Mouse (Mus musculus): Measurements from ENCODE around the gene Thpo. TPM values are rescaled to one million over a fixed set of nuclear protein-coding genes. Genes with fewer than 3 reads are reported as not detected.
A peak's percentile ranks its signal among the peaks of the same experiment; 100 is the strongest.

The Thpo gene
- total RNA-seq, 2 experiments from 2014 or later = 0.25 TPM; not detected in 1

DNA sequence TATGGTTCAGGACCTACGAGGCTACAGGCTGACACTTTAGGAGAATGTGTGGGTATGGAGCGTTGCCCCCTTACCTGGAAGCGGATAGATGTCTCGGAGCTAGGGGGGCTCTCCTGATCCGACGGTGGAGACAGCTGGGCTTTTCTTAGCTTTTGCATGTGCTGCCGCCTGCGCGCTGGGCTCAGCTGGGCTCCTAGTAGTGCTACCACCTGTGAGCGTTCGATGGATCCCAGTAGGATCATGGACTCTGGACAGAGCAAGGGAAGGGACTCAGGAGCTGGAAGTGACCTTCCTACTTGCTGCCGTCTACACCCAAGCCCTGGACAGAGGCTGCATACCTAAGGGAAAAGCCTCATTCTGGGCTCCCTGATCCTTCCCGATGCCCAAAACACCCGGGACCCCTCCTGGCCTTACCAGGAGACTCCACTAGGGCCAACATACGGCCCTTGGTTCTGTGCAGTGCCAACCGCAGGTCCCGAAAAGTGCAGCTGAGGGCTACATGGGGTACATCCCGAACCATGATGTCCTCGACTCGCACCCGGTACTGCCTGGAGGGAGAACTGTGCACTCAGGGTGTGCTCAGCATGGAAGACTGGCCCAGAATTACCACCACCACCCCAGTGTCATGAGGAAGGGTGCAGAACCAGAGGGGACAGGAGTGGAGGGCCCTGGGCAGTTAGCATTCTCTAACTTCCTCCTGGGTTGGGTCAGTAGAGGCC lies 25.9 kb downstream of the Thpo start:
- intact Hi-C loops (cut with DNase I) = loop anchor here (10.0 kb wide), 1 partner anchor 1546 kb away; no protein-coding TSS in a partner anchor
- no peak for DNase-seq

DNA sequence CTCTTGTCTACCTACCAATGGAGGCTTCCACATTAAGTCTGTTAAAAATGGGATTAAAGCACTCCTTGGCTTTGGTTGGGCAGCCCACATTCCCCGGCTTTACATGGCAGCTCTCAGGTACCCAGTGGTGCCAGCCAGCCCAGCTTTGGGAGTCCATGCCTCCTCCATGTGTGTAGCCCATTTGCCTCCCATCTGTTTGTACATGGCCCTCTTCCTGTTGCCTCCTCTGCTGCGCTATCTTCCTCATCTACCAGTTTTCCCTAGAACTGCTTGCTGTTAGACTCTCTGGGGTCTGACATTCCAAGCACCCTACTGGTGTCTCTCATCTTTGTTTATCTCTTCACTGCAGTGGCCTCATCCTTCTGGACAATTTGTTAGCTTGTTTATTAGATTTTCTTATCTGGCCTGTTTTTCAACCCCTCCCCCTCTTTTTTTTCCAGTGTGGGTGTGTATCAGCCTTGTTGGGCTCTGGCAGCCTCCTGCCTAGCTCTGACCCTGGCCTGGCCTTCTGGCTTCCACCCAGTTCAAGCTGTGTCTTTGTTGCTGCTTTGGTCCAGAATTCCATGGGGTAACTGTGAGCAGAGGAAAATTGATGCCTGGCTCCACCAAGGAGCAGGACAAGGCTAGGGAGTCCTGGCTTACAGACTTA lies 27.8 kb downstream of the Thpo start:
- intact Hi-C loops (cut with DNase I) = loop anchor here (10.0 kb wide), 1 partner anchor 1548 kb away; no protein-coding TSS in a partner anchor
- DNase-seq = no peak

DNA sequence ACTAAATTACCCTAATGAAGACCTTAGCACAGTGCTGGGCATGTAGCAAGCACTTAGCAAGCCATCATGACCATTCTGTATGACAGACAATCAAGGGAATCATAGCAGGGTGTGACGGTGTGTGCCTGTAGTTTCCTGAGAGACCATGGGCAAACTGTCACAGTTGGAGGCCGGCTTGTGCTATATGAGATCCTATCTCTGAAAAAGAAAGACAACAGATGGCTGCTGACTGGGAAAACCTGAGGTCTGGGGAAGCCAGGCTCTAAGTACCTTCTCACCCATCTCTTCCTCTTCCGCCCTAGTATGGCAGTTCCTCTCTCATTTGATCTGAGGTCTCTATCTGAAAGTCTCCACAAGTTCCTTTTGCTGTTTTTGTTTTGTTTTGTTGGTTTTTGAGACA lies 28.5 kb downstream of the Thpo start:
- intact Hi-C loops (cut with DNase I) = loop anchor here (10.0 kb wide), 1 partner anchor 1549 kb away; no protein-coding TSS in a partner anchor
- DNase-seq = no peak

DNA sequence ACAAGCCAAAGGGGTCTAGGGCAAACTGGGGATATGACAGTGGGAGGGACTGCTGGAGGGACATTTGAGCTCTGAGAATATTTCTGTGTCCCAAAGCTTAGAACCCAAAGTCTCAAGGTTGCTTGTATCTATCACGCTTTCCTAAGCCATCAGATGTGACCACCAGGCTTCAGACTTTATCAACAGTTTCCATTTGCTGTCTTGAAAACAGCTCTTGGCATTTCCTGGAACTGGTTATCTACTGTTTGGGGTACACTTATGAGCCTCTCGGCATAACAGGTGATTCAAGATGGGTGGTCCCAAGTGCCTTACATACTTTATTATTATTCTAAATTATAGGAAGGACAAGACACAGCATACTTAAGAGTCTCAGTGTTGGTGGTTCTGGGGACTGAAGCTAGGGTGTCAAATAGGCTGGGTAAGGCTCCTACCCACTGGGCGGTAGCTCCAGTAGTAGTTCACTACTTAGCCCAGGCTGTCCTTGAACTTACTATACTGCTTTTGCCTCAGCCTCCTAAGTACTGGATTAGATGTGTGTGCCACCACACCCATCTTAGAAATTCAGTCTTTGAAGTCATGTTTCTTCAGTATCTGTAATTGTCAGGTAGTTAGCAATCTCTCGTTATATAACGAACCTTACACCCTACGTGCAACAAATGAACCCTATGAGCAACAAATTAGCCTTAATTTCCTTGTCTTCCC lies 30.5 kb downstream of the Thpo start:
- intact Hi-C loops (cut with DNase I) = loop anchor here (10.0 kb wide), 1 partner anchor 1551 kb away; no protein-coding TSS in a partner anchor
- no peak for DNase-seq

DNA sequence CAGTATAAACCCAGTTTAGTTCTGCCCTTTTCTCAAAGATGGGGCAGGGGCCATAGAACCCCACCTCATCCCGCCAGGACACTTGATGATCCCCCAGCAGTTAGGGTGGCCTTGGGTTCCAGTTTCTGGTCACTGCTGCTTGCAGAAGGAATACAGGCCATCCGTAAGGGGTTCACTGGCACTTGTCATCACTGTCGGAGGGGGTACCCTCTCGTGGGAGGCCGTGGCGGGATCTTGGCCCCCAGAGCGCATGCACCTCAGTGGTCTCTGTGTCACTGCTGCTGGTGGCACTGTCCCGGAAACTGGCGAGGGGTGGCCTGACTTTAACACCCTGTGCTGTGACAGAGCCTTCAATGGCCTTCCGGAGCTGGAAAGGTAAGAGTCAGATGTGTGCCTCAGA lies 31.2 kb downstream of the Thpo start:
- intact Hi-C loops (cut with DNase I) = loop anchor here (10.0 kb wide), 1 partner anchor 1552 kb away; no protein-coding TSS in a partner anchor
- DNase-seq = no peak

DNA sequence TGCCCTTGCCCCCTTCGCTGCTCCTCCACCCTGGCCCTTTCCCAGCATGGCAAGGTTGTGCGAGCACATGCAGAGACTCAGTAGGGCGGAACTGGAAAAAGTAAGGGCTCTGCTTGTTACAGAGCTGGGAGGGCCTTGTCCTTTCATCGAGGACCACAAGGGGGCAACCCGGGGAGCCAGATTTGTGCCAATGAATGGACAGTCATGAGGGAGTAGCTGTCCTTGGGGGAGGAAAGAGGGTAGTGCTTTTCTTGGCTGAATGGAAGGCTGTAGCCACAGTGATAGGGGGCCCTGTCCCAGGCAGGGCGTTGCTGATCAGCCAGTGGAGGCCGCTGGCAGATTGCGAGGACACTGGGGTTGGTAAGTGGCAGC lies 31.8 kb downstream of the Thpo start:
- intact Hi-C loops (cut with DNase I) = loop anchor here (10.0 kb wide), 1 partner anchor 1552 kb away; no protein-coding TSS in a partner anchor
- DNase-seq = peak; percentile 55 to 62

DNA sequence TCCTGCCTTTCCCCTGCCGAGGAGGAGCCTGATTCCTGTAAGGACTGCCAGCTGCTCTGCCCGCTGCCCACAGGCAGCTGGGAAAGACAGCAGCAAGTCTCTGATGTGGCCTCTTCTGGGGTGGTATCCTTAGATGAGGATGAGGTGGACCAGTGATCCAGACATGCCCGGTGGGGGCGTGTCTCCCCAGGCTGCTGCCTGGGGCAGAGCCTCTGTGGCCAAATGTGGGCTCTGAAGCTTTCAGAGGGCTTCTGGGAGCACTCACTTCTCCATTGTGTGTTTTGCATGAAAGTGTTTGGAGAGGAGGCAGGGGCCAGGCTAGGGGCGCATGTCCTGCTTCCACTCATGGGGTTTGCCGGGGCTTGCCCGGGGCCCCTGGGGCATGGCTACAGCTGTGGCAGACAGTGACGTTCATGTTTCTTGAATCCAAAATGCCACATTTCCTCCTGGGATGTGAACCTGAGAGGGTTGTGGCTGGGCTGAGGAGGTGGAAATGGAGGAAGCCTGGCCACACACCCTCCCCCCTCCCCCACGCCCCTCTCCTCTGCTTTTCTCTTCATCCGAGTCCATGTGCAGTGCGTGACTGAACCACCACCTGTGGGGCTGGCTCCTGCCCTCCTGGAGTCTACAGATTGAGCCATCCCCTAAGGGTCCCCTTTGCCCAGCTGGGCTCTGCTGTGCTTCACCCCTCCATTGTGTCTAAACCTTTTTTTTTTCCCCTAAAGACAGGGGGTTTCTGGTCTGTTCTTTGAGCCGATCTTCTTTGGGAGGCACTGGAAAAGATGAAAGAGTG lies 32.4 kb downstream of the Thpo start:
- intact Hi-C loops (cut with DNase I) = loop anchor here (10.0 kb wide), 1 partner anchor 1553 kb away; no protein-coding TSS in a partner anchor
- DNase-seq = no peak

DNA sequence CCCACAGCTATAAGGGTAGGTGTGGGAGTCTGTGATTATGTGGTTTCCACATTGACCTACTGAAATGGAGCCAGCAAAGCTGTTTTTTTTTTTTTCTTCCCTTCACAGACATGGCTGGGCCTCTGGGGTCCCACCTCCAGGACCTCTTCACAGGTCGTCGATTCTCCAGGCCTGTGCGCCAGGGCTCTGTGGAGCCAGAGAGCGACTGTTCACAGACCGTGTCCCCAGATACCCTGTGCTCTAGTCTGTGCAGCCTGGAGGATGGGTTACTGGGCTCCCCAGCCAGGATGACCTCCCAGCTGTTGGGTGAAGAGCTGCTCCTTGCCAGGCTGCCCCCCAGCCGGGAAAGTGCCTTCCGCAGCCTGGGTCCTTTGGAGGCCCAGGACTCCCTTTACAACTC lies 33.0 kb downstream of the Thpo start:
- DNase-seq = no peak
- intact Hi-C loops (cut with DNase I) = loop anchor here (10.0 kb wide), 1 partner anchor 1553 kb away; no protein-coding TSS in a partner anchor

DNA sequence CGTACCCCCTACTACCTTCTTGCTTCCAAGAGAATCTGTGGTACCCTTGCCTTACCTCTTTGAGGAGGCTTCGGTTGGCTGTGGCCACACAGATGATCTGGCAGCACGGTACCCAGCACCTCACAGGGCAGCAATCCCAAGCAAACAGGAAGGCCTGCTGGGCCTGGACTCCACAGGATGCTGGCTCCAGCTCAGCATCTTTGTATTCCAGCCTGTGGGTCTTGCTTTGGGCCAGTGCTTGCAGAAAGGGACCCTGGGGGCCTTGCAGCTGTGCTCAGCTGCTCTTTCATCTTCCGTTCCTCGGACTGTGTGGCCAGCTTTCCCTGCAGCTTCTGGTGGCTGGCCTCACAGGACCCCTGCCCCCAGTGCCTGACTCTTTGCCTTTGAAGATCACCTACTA lies 34.3 kb downstream of the Thpo start:
- intact Hi-C loops (cut with DNase I) = loop anchor here (10.0 kb wide), 1 partner anchor 1555 kb away; no protein-coding TSS in a partner anchor

DNA sequence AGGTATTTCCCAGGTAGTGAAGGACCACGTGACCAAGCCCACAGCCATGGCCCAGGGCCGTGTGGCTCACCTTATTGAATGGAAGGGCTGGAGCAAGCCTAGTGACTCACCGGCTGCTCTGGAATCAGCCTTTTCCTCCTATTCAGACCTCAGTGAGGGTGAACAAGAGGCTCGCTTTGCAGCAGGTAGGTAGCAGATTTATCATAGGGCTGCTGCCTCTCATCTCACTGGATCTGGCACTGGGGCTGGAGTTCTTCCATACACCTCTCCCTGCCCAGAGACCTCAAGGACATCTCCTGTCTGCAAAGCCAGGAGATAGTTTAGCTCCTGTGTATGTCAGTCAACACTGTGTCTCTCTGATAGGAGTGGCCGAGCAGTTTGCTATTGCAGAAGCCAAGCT lies 35.0 kb downstream of the Thpo start:
- intact Hi-C loops (cut with DNase I) = no loop called here
- DNase-seq = no peak

More for the DNA sequence above, 34.3 kb downstream of the Thpo start:
- DNase-seq = no peak

DNA sequence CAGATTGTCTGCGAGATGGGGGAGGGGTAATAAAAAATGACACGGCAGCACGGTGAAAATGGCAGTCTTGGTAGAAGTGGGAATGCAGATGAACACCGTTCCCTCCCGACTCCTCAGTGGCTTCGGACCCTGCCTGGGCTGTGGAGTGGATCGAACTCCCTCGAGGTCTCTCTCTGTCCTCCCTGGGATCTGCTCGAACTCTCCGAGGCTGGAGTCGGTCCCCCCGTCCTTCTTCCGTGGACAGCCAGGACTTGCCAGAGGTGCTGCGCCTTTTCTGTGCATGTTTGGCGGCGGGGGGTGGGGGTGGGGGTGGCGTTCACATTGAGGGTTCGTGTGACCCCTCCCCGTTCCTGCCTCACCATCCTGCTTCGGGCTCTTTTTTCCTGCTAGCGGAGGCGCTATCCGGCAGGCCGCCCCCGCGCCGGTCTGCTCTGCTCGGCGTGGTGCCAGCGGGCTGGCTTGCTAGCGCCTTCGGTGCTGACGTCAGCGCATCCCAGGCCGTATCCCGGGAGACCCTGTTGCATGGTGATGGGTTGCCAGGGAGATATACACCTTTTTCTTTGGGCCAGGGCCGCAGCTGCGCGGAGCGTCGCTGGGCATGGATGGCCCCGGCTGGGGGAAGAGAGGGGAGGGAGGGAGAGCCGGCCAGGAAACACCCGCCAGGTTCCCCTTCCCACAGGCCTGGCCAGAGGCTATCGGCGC lies 38.5 kb downstream of the Thpo start:
- peak; percentile 86 to 89 for DNase-seq
- intact Hi-C loops (cut with DNase I) = loop anchor here (2.0 kb wide), 1 partner anchor 21 kb away; the partner anchor contains the start of genes Clcn2 and Polr2h

DNA sequence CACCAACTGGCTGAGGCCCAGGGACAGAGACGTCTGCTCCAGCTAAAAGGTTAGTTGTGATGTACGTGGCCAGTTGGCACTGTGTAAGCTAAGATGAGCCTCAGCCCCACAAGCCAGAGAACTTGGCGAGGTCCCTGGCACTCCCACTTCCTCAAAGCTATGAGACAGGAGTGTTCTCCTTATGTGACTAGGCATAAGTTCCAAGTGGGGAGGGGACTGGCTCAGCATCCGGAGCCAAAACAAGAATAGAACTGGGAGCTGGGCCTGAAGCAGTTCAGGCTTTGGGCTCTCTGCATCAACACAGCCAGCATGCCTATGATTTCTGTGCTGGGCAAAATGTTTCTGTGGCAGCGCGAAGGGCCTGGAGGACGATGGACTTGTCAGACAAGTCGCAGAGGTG lies 39.5 kb downstream of the Thpo start:
- intact Hi-C loops (cut with DNase I) = no loop called here
- DNase-seq = peak; percentile 48 to 60

DNA sequence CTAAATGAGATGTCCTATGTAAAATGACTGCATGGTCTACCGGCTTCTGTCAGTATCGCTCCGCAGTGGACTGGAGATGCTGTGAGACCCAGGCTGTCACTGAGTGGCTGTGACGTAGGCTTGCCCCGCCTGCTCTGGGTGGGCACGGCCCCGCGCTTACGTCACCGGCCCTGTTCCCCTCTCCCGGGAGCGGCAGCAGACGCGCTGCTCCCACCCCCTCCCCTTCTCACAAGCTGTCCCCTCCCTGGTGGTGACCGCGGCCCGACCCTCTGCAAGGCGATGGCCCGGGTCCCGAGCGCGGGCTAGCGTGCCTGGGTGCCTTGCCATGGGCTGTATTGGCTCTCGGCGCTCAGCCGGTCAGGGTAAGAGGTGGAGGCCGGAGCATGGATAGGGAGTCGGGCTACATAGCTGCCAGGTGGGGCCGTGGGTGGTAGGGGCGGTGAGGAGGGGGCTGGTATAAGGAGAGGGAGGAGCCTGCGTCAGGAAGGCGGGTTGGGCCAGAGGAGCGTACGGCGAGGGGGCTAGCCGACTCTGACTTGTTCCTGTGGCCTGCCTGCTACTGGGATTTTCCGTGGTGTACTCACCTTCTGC lies 41.1 kb downstream of the Thpo start, which contains the start of gene Fam131a:
Gene Fam131a (plus strand): TSS at position 131 of the 591 bp plus-strand sequence.
- intact Hi-C loops (cut with DNase I) = loop anchor here (1.0 kb wide), 1 partner anchor 19 kb away; no protein-coding TSS in a partner anchor
- DNase-seq = peak; percentile 89 to 91

DNA sequence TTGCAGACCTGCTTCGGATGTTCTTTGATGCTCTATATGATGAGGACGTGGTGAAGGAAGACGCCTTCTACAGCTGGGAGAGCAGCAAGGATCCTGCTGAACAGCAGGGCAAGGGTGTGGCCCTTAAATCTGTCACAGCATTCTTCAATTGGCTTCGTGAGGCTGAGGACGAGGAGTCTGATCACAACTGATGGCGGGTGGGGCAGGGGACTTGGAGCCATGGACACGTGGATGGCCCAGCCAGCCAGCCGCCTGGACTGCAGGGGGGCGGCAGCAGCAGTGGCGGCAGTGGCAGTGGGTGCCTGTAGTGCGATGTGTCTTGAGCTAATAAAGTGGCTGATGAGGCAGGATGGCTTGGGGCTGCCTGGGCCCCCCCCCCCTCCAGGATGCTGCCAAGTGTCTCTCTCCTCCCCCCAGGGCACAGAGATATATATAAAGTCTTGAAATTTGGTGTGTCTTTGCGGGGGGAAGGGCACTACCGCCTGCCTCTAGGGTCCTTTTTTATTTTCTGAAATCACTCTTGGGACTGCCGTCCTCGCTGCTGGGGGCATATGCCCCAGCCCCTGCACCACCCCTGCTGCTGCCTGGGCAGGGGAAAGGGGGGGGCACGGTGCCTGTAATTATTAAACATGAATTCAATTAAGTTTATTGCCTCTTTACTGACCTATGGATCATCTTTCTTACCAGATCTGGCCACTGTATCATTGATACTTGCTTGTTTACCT lies 41.9 kb downstream of the Thpo start:
- intact Hi-C loops (cut with DNase I) = no loop called here
- no peak for DNase-seq

DNA sequence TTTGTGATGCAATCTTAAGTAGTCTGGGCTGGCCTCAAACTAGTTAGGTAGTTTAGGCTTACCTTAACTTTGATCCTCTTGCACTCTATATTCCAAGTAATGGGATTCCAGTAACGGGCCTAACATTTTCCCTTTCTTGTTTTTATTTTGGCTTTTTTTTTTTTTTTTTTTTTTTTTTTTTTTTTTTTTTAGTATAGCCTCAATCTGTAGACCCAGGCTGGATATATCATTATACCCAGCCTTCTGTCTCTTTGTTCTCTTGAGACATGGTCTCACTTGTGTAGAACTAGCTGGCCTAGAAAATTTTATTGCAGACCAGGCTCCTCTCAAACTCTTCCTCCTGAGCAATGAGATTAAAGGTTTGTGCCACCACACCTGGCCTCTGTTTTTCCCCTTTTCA lies 42.7 kb downstream of the Thpo start:
- intact Hi-C loops (cut with DNase I) = no loop called here
- DNase-seq = no peak

DNA sequence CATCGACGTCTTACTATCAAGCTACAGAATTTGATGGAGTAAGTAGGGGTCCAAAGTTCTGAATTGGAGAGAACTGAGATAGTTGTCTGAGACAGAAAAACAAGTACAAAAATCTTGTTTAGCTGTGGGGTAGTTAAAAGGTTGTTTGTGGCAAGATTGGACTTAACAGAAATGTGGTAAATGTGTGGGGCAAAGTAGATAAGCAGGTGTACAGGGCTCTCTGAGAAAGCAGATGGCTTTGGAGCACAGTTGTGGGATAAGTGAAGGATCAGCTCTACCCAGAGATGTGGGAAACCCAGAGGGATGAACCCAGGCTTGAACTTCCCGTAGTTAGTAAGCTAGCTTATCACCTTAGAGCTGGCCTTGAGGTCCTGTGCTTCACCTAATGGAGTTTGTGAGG lies 43.5 kb downstream of the Thpo start:
- no peak for DNase-seq
- intact Hi-C loops (cut with DNase I) = no loop called here

DNA sequence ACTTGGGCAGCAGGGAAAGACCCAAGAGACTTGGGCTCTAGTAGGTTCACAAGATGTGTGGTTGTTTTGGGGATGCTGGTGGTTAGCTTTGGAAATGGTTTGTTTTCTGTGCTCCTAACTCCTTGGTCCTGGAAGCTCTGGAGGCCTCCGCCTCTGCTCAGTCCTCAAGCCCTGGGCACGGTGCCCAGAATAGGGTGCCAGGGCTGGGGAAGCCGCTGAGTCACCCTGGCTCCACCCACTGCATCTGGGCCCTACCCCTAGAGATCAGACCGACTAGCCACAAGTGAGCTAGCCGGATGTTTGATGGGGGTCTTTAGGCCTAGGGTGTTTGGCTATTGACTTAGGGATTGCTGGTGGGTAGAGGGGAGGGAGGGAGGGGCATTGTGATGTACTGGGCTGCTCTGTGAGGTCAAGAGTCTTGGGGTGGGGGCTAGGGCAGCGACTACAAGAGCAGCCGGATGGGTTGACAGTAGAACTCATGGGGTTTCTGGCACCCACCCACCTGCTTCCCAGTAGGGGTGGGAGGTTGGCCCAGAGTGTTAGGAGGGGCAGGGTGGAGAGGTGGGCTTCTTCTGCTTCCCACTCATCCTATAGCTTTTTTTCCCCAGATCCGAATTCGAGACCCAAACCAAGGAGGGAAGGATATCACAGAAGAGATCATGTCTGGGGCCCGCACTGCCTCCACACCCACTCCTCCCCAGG lies 56.2 kb downstream of the Thpo start:
- intact Hi-C loops (cut with DNase I) = no loop called here
- DNase-seq = peak; percentile 84 to 85

DNA sequence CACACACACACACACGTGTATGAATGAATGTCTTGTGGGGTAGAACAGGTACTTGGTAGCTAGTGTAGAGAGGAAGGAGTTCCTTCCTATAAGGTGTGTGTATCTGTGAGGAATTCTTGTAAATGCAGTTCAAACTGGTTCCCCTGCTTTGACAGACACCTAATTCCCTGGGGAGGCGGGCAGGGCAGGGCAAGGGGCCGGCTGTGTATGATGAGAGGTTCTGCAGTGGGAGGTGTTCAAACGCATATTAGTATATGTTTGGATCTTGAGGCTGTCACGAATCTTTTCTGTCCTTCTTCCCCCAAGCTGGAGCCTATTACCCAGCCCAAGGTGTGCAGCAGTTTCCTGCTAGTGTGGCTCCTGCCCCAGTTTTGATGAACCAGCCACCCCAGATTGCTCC lies 56.9 kb downstream of the Thpo start:
- no peak for DNase-seq
- intact Hi-C loops (cut with DNase I) = no loop called here

Measured in heart, postnatal 36 days (tissue).